Mouse (Mus musculus): ENCODE results near the gene Egfr.

Gene Egfr

GRCm38 (mm10) chr11:16752007-16752348, at the start of gene Egfr:
Gene Egfr, plus strand, starts transcription at chr11:16752203.
- peak; percentile 74 for DNase-seq

GRCm38 (mm10) chr11:16703221-16703620, 48.8 kb upstream of the Egfr start:
- DNase-seq = no peak

GRCm38 (mm10) chr11:16735083-16735644, 16.8 kb upstream of the Egfr start:
- DNase-seq = no peak

- no peak for DNase-seq
Measured at GRCm38 (mm10) chr11:16737323-16737722, 14.7 kb upstream of the Egfr start.

- DNase-seq = no peak
Measured at GRCm38 (mm10) chr11:16738691-16739090, 13.3 kb upstream of the Egfr start.

GRCm38 (mm10) chr11:16739155-16739554, 12.8 kb upstream of the Egfr start:
- DNase-seq = no peak

- no peak for DNase-seq
Measured at GRCm38 (mm10) chr11:16740691-16741611, 11.1 kb upstream of the Egfr start.

GRCm38 (mm10) chr11:16742251-16742650, 9.8 kb upstream of the Egfr start:
- DNase-seq = no peak

GRCm38 (mm10) chr11:16742821-16743220, 9.2 kb upstream of the Egfr start:
- no peak for DNase-seq

GRCm38 (mm10) chr11:16751457-16751982, 483 bp upstream of the Egfr start:
- DNase-seq = peak; percentile 12

- DNase-seq = peak; percentile 58
Measured at GRCm38 (mm10) chr11:16752349-16753153, 548 bp downstream of the Egfr start.

GRCm38 (mm10) chr11:16753154-16754040, 1.4 kb downstream of the Egfr start:
- peak; percentile 19 for DNase-seq

- no peak for DNase-seq
Measured at GRCm38 (mm10) chr11:16759930-16760329, 7.9 kb downstream of the Egfr start.

GRCm38 (mm10) chr11:16761184-16761583, 9.2 kb downstream of the Egfr start:
- DNase-seq = peak; percentile 49

- no peak for DNase-seq
Measured at GRCm38 (mm10) chr11:16766038-16766815, 14.2 kb downstream of the Egfr start.

GRCm38 (mm10) chr11:16767984-16768383, 16.0 kb downstream of the Egfr start:
- DNase-seq = no peak

GRCm38 (mm10) chr11:16769276-16769675, 17.3 kb downstream of the Egfr start:
- no peak for DNase-seq

- peak; percentile 79 for DNase-seq
Measured at GRCm38 (mm10) chr11:16769709-16770303, 17.8 kb downstream of the Egfr start.

- DNase-seq = no peak
Measured at GRCm38 (mm10) chr11:16770966-16771365, 19.0 kb downstream of the Egfr start.

- DNase-seq = no peak
Measured at GRCm38 (mm10) chr11:16772717-16773116, 20.7 kb downstream of the Egfr start.

GRCm38 (mm10) chr11:16776967-16777366, 25.0 kb downstream of the Egfr start:
- no peak for DNase-seq
